Mouse (Mus musculus) liver, adult 2 months (tissue): ENCODE measurements at regions not wholly inside any gene's neighbourhood (a gene's known extent, or its start where the extent isn't known, plus 50 kb on each side); places are given as distances from the start of the nearest gene placed in this dataset.

Experiments used
- DNase-seq: peaks from one replicate; pipeline ENCODE4 v3.0.0-alpha.2; 2011; ENCODE audit warnings: low read depth, low spot score; ENCODE audit errors: extremely low read depth
- H3K27ac ChIP-seq: fragments of 200-500 bp; replicated peaks from 2 replicates; pipeline ENCODE4 v1.5.1; 2012; ENCODE audit warnings: low read depth, mild to moderate bottlenecking, control low read depth, inconsistent platforms, low read length; ENCODE audit not compliant: insufficient read depth
- H3K27me3 ChIP-seq: fragments of 200-500 bp; 2 replicates; pipeline ENCODE4 v1.6.1; 2012; ENCODE audit warnings: mild to moderate bottlenecking, moderate library complexity, low read length, inconsistent platforms; ENCODE audit not compliant: control insufficient read depth, insufficient read depth
- H3K36me3 ChIP-seq: fragments of 200-500 bp; 2 replicates; pipeline ENCODE4 v1.6.1; 2012; ENCODE audit warnings: low read length, inconsistent platforms; ENCODE audit not compliant: control insufficient read depth, insufficient read depth
- H3K4me1 ChIP-seq: fragments of 200-500 bp; 2 replicates; pipeline ENCODE4 v1.6.1; 2011; ENCODE audit warnings: low read length; ENCODE audit not compliant: control insufficient read depth, insufficient read depth
- H3K4me3 ChIP-seq: fragments of 200-500 bp; 2 replicates; pipeline ENCODE4 v1.5.1; 2011; ENCODE audit warnings: low read depth, mild to moderate bottlenecking, control low read depth, low read length, moderate library complexity; ENCODE audit not compliant: insufficient read depth
- H3K79me2 ChIP-seq: fragments of 200-500 bp; 2 replicates; pipeline ENCODE4 v1.6.1; 2012; ENCODE audit warnings: inconsistent platforms, mild to moderate bottlenecking, low read length, moderate library complexity; ENCODE audit not compliant: control insufficient read depth, insufficient read depth
- H3K9ac ChIP-seq: fragments of 200-500 bp; 2 replicates; pipeline ENCODE4 v1.6.1; 2012; ENCODE audit warnings: low read depth, mild to moderate bottlenecking, control low read depth, inconsistent platforms, low read length
- CTCF ChIP-seq: fragments of 200-500 bp; IDR thresholded peaks from 2 replicates; pipeline ENCODE4 v1.5.1; 2011; ENCODE audit warnings: low read depth, low read length, control low read depth
- POLR2A ChIP-seq: fragments of 200-500 bp; IDR thresholded peaks from 2 replicates; pipeline ENCODE4 v1.6.1; 2011; ENCODE audit warnings: low read length, control low read depth; ENCODE audit not compliant: insufficient read depth; ENCODE audit errors: extremely low read depth
- WGBS: fragments of 180-500 bp; shearing (Covaris S2); methylation state at CpG from one replicate; pipeline ENCODE4 v1.1.7; 2018; 5-methylcytosine and 5-hydroxymethylcytosine counted together

DNA sequence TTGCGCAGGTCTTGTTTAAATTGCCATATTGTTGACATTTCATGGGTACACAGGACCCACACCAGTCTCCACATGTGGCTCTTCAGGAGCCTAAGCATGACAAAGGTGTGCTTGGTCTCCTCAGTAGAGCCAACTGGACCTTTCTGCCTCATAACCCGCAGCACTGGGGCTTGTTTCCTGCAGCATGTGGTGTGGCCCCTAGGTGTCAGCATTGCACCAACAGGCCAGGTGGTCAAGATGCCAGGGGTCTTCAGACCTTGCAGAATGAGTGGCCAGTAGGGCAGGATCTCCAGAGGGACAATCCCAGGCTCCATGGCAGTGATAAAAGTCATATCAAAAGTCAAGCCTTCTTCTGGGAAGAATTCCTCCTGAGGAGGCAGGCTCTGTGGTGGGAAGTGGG lies 121.8 kb upstream of the Adamts16 start:
- Histone ChIP-seq H3K36me3 (no peaks in the 10 kb centered on the region), H3K9ac (no peak overlapping the region), H3K4me3 (no peak overlapping the region), H3K27me3 (no peaks in the 10 kb centered on the region), H3K4me1 (peaks cover 2% of the 10 kb centered on the region; the same call in 1 of the 2 replicates), H3K79me2 (no peaks in the 10 kb centered on the region), H3K27ac (no peak overlapping the region)
- DNase-seq, result no peak
- TF ChIP-seq POLR2A (no peak), CTCF (peak; percentile 70)
- 55% methylated on average over 2 of the region's 2 CpGs for WGBS

GRCm38 (mm10) chr13:70934309-70935037 lies 92.9 kb upstream of the Adamts16 start:
- TF ChIP-seq POLR2A (no peak), CTCF (no peak)
- Histone ChIP-seq H3K4me1 (no peaks in the 10 kb centered on the region), H3K4me3 (no peak overlapping the region), H3K9ac (no peak overlapping the region), H3K79me2 (no peaks in the 10 kb centered on the region), H3K27ac (no peak overlapping the region), H3K36me3 (no peaks in the 10 kb centered on the region), H3K27me3 (no peaks in the 10 kb centered on the region)
- no peak for DNase-seq
- 79% methylated on average over 7 of the region's 7 CpGs for WGBS

DNA sequence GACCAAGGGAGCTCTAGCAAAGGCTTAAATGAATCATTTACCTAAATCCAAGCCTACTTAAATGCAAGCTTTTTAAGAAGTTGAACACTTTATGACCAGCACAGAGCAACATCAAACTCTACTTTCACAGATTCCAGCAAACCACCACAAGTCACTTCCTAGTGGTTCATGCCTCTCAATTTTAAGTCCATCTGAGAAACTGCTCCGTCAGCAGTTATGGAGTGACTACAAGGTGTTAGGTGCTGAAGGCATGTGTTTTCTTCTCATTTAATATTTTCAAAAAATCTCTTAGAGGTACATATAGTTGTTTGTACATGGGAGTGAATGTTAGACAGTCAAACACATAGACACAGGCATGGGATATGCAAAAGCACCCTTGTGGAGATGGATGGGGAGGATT lies 72.2 kb upstream of the Adamts16 start:
- H3K36me3 ChIP-seq, result no peaks in the 10 kb centered on the region
- no peak overlapping the region for H3K4me3 ChIP-seq
- H3K27me3 ChIP-seq, result no peaks in the 10 kb centered on the region

DNA sequence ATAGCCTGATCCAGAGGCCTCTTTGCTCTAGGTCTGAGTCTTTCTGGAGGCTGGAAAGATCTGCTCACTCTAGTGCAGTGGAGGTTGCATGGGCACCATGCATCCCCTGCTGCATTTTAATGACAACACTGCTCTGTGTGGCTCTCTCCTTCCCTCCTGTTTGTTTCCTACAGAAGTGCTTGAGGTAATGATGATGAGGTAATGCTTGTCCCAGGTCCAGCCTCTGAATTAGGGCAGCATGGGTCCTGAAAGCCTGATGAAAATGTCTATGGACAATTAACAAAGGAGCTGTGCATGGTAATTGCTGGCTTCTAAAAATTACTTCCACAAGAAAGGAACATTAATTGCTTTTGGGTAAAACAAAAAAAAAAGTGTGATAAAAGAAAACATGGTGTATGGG lies 69.3 kb upstream of the Adamts16 start:
- DNase-seq, result no peak
- no peaks in the 10 kb centered on the region for H3K27me3 ChIP-seq
- H3K4me1 ChIP-seq, result no peaks in the 10 kb centered on the region
- no peak overlapping the region for H3K9ac ChIP-seq
- H3K27ac ChIP-seq, result no peak overlapping the region
- H3K79me2 ChIP-seq, result no peaks in the 10 kb centered on the region
- TF ChIP-seq CTCF, result no peak
- no peak for TF ChIP-seq POLR2A
- H3K4me3 ChIP-seq, result no peak overlapping the region
- H3K36me3 ChIP-seq, result no peaks in the 10 kb centered on the region

More for the DNA sequence above, 72.2 kb upstream of the Adamts16 start:
- Histone ChIP-seq H3K4me1 (no peaks in the 10 kb centered on the region), H3K9ac (no peak overlapping the region), H3K27ac (no peak overlapping the region), H3K79me2 (no peaks in the 10 kb centered on the region)
- DNase-seq, result no peak
- TF ChIP-seq POLR2A (no peak), CTCF (no peak)
- WGBS, result 90% methylated on average over 1 of the region's 1 CpGs

DNA sequence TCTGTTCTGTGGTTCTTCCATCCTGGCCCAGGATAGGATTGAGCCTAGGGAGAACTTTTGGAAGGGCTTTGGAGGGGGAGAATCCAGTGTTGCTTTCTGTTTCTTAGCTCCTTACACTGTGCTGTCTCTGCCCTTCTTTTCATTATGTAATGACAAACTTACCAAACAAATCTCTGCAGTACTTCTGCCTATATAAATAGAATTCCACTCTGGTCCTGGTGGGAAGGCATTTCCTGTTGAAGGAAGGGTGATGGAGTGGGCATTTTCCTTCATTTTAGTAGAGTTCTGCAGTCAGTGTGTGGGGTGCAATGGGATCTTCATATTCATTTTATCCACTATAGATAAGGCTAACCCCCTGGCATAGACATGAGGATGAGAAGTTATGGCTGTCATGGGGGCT lies 63.2 kb upstream of the Adamts16 start:
- no peak for TF ChIP-seq CTCF
- TF ChIP-seq POLR2A, result no peak
- no peak overlapping the region for H3K4me3 ChIP-seq

GRCm38 (mm10) chr13:70903831-70904230 lies 62.2 kb upstream of the Adamts16 start:
- Histone ChIP-seq H3K79me2 (no peaks in the 10 kb centered on the region), H3K27me3 (no peaks in the 10 kb centered on the region), H3K27ac (no peak overlapping the region), H3K4me3 (no peak overlapping the region), H3K36me3 (no peaks in the 10 kb centered on the region), H3K9ac (no peak overlapping the region), H3K4me1 (no peaks in the 10 kb centered on the region)
- TF ChIP-seq POLR2A (no peak), CTCF (no peak)
- no peak for DNase-seq
- 89% methylated on average over 8 of the region's 8 CpGs for WGBS

More for the DNA sequence above, 63.2 kb upstream of the Adamts16 start:
- no peak overlapping the region for H3K9ac ChIP-seq
- no peak for DNase-seq
- no peaks in the 10 kb centered on the region for H3K79me2 ChIP-seq
- H3K4me1 ChIP-seq, result no peaks in the 10 kb centered on the region
- H3K27me3 ChIP-seq, result no peaks in the 10 kb centered on the region
- no peak overlapping the region for H3K27ac ChIP-seq
- no peaks in the 10 kb centered on the region for H3K36me3 ChIP-seq
